Mouse (Mus musculus) stomach, postnatal 0 days (tissue): ENCODE measurements around the gene Panx3. TPM values are rescaled to one million over a fixed set of nuclear protein-coding genes. Genes with fewer than 3 reads are reported as not detected.

Experiments
- ATAC-seq: fragments of 200-750 bp; cut with Nextera tagmentation; 2 replicates; pipeline ENCODE4 v1.8.0; 2017; ENCODE audit not compliant: low FRiP score, low TSS enrichment
- DNase-seq: peaks from one replicate; pipeline ENCODE4 v3.0.0-alpha.2; 2016; ENCODE audit warnings: low spot score
- H3K27ac ChIP-seq: fragments of 300-500 bp; sonication (generic); replicated peaks from 2 replicates; pipeline ENCODE4 v1.5.1; 2014; ENCODE audit warnings: mild to moderate bottlenecking, control low read depth
- H3K27me3 ChIP-seq: fragments of 300-500 bp; sonication (generic); 2 replicates; pipeline ENCODE4 v1.6.1; 2014; ENCODE audit warnings: low read length; ENCODE audit not compliant: control insufficient read depth, insufficient read depth
- H3K36me3 ChIP-seq: fragments of 300-500 bp; sonication (generic); 2 replicates; pipeline ENCODE4 v1.6.1; 2014; ENCODE audit warnings: low read length, mixed read lengths; ENCODE audit not compliant: control insufficient read depth, insufficient read depth
- H3K4me1 ChIP-seq: fragments of 300-500 bp; sonication (generic); replicated peaks from 2 replicates; pipeline ENCODE4 v1.6.1; 2014; ENCODE audit warnings: antibody characterized with exemption; ENCODE audit not compliant: control insufficient read depth, insufficient read depth
- H3K4me2 ChIP-seq: fragments of 300-500 bp; sonication (generic); replicated peaks from 2 replicates; pipeline ENCODE4 v1.6.1; 2014; ENCODE audit warnings: low read depth, mild to moderate bottlenecking, control low read depth, moderate library complexity
- H3K4me3 ChIP-seq: fragments of 300-500 bp; sonication (generic); 2 replicates; pipeline ENCODE4 v1.5.1; 2014; ENCODE audit warnings: low read depth, low read length, control low read depth
- H3K9ac ChIP-seq: fragments of 300-500 bp; sonication (generic); 2 replicates; pipeline ENCODE4 v1.6.1; 2014; ENCODE audit warnings: mild to moderate bottlenecking, low read length, control low read depth, mixed read lengths
- H3K9me3 ChIP-seq: fragments of 300-500 bp; sonication (generic); 2 replicates; pipeline ENCODE4 v1.6.1; 2016; ENCODE audit warnings: low read length; ENCODE audit not compliant: control insufficient read depth
- CTCF ChIP-seq: IDR thresholded peaks from 2 replicates; pipeline ENCODE4 v1.5.1; 2016; ENCODE audit warnings: antibody characterized with exemption, low read depth, mild to moderate bottlenecking, moderate library complexity
- EP300 ChIP-seq: optimal IDR thresholded peaks from 2 replicates; pipeline ENCODE3; 2016; ENCODE audit warnings: antibody characterized with exemption
- WGBS: fragments of 180-500 bp; shearing (Covaris S2); extraction: QIAGEN DNeasy Blood & Tissue Kit; methylation state at CpG from one replicate; pipeline ENCODE4 v1.1.7; 2014; 5-methylcytosine and 5-hydroxymethylcytosine counted together
- polyA plus RNA-seq: library from polyadenylated mRNA; unstranded; fragments of >200 nt; fragmentation: Nextera tagmentation; extraction: Ambion mirVana; gene quantifications from 2 replicates; pipeline ENCODE4 v1.2.1, GENCODE M21; 2015

Panx3 gene
- polyA plus RNA-seq, 1 experiment from 2014 or later, result not detected

DNA sequence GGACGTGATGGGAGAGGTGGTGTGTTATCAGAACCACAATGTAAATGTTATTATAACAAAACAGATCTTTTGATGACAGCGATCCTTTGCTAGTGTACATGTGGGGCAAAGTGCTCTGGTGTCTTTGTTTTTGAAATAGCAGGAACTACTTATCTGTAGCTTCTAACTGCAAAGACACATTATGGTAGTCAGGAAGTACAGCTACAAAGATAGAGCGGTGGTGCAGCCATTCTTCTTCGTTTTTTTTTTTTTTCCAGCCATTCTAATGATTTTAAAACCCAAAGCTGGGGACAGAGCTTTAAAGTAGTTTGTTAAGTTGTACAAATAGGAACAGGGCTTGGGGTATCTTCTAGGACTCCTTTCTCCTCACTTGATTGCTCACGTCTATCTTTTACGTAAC lies 9.6 kb downstream of the Panx3 start:
- H3K9me3 ChIP-seq, result no peaks in the 10 kb centered on the region
- no peak overlapping the region for H3K4me2 ChIP-seq
- no peak for TF ChIP-seq EP300
- no peak for TF ChIP-seq CTCF
- H3K9ac ChIP-seq, result no peak overlapping the region
- no peak overlapping the region for H3K27ac ChIP-seq
- H3K4me3 ChIP-seq, result no peak overlapping the region
- H3K27me3 ChIP-seq, result no peaks in the 10 kb centered on the region
- whole genome bisulfite sequencing, result 72% methylated on average over 6 of the region's 6 CpGs
- DNase-seq, result no peak
- H3K4me1 ChIP-seq, result no peaks in the 10 kb centered on the region
- peaks cover under 1% of the 10 kb centered on the region; the same call in 1 of the 2 replicates for H3K36me3 ChIP-seq
- ATAC-seq, result no peak

DNA sequence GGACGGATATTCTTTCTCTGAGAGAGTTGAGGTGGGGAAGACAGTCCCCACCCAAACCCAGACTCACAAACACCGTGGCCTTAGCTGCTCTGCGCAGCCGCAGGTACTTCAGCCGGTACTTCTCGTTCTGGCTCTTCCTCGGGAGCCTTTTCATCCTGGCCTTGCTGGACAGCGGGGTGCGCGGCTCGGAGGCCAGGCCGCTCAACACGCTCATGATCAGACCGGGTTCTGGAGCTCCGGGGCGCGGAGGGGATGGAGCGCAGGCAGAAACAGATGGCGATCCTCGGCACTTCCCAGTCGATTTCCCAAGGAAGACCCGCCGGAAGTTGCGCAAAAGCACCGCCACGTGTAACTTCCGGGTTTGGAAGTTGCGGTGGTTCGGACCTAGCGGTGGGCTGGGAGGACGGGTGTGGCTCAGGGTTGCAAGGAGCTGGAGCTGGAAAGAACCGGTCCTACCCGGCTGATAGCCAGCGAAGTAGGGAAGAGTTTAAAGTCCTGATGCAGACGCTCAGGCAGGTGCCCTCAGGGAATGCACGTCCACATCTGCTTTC lies 12.0 kb downstream of the Panx3 start, which contains the start of gene Tbrg1:
Gene Tbrg1, minus strand, starts transcription at position 382 of the 551 bp plus-strand sequence.
- peak within 1 kb of the TSS; percentile 83 for H3K9ac ChIP-seq
- peak; percentile 99 for ATAC-seq
- WGBS, result under 1% methylated on average over 36 of the region's 36 CpGs
- peaks cover 14% of the 10 kb centered on the region for H3K36me3 ChIP-seq
- H3K9me3 ChIP-seq, result no peaks in the 10 kb centered on the region
- H3K4me3 ChIP-seq, result peak within 1 kb of the TSS; percentile 85
- peak; percentile 95 for DNase-seq
- H3K27me3 ChIP-seq, result no peaks in the 10 kb centered on the region
- peak within 1 kb of the TSS; percentile 94 for H3K27ac ChIP-seq
- TF ChIP-seq CTCF, result peak; percentile 22; the same call in 1 of the 2 replicates
- TF ChIP-seq EP300, result peak; percentile 48
- H3K4me2 ChIP-seq, result peak within 1 kb of the TSS; percentile 65
- H3K4me1 ChIP-seq, result no peaks in the 10 kb centered on the region

DNA sequence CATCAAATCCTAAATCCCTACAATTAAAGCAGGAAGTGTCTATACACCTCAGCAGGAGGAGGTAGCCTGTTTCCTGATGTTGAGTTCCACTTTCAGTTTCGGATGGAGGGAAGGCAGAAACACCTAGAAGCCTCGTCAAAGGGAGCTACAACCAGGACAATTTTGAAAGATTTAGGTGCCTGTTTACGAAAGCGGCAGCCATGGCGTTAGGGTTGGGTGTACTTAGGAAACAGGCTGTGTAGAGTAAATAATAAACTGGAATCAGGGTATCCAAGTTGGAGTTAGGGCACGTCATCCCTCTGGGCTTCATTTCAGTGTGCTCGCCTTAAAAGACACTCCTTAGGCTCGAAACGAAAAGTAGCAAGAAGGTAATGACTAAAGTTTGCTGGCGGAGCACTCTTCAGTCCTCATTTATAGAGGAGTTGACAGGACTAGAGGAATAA lies 12.6 kb downstream of the Panx3 start:
- Histone ChIP-seq H3K9me3 (no peaks in the 10 kb centered on the region), H3K4me1 (no peaks in the 10 kb centered on the region), H3K4me2 (peak overlapping the region; percentile 65), H3K4me3 (peak overlapping the region; percentile 85), H3K27ac (peak overlapping the region; percentile 94), H3K9ac (peak overlapping the region; percentile 83), H3K36me3 (peaks cover 15% of the 10 kb centered on the region), H3K27me3 (no peaks in the 10 kb centered on the region)
- 1% methylated on average over 10 of the region's 10 CpGs for WGBS
- peak; percentile 30 for DNase-seq
- peak; percentile 55 for ATAC-seq
- no peak for TF ChIP-seq CTCF
- TF ChIP-seq EP300, result no peak

DNA sequence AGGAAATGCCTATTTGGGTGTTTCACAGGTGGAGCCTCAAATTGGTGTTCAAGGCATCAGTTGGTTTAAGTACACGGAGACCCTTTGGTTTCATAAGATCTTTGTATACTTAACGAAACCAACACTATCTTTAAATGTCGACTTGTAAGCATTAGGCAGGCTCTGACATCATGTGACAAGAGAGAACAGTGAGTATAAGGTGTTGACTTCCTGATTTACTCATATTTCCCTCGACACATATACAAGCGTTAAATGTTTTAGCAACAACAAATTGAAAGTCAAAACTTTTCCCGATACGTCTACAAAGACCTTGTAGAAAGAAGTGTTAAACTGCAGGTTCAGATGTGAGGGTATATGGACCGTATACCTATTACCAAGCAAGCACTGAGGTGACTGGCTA lies 13.1 kb downstream of the Panx3 start:
- Histone ChIP-seq H3K4me1 (no peaks in the 10 kb centered on the region), H3K36me3 (peaks cover 20% of the 10 kb centered on the region), H3K4me3 (peak overlapping the region; percentile 85), H3K9me3 (no peaks in the 10 kb centered on the region), H3K27me3 (no peaks in the 10 kb centered on the region), H3K4me2 (peak overlapping the region; percentile 65), H3K9ac (peak overlapping the region; percentile 83), H3K27ac (peak overlapping the region; percentile 94; the same call in 1 of the 2 replicates)
- 40% methylated on average over 8 of the region's 8 CpGs for WGBS
- TF ChIP-seq EP300 (no peak), CTCF (no peak)
- DNase-seq (no peak), ATAC-seq (peak; percentile 2; the same call in 1 of the 2 replicates)

DNA sequence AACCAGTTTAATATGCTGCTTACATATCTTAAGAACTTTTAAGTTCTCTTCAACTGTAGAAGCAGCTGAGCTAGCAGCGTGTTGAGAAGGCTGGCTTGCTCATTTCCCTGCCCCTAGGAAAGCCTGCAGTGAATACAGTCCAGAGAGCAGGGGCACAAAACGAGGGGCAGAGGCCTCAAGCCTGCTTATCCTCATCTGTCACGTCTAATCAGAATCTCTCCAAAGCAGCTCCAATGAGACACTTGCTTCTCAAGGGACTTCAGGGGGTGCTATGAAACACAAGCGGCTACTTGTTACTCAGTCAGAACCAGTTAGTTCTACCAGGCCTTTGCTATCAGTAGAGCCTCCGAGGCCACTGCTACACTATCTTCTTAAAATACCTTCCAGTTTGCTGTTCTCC lies 15.2 kb downstream of the Panx3 start:
- ATAC-seq (no peak), DNase-seq (no peak)
- no peak overlapping the region for H3K27ac ChIP-seq
- H3K9ac ChIP-seq, result no peak overlapping the region
- 93% methylated on average over 5 of the region's 5 CpGs for WGBS
- TF ChIP-seq EP300 (no peak), CTCF (no peak)
- no peaks in the 10 kb centered on the region for H3K9me3 ChIP-seq
- H3K4me2 ChIP-seq, result no peak overlapping the region
- no peaks in the 10 kb centered on the region for H3K4me1 ChIP-seq
- H3K27me3 ChIP-seq, result no peaks in the 10 kb centered on the region
- no peak overlapping the region for H3K4me3 ChIP-seq
- H3K36me3 ChIP-seq, result peaks cover 38% of the 10 kb centered on the region

DNA sequence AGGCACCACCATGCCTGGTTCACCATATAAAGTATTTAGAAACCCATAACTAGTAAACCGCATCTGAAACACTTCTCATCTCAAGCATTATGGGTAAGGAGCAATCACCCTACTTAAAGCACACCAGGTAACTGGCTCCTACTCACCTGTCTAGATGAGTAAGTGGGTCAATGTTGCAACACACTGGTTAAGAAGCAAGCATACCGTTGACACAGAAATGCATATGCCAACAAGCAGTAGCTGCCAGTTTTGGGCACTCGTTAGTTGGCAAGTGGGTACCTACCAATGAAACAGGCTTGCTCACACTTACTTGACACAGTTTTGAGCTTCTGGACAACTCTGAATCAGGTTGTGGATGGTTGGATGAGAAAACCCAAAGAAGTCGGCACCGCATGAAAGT lies 18.4 kb downstream of the Panx3 start:
- Histone ChIP-seq H3K27me3 (no peaks in the 10 kb centered on the region), H3K9ac (no peak overlapping the region), H3K4me1 (no peaks in the 10 kb centered on the region), H3K27ac (no peak overlapping the region), H3K9me3 (no peaks in the 10 kb centered on the region), H3K4me3 (no peak overlapping the region), H3K36me3 (peaks cover 44% of the 10 kb centered on the region), H3K4me2 (no peak overlapping the region)
- TF ChIP-seq EP300, result no peak
- TF ChIP-seq CTCF, result no peak
- 96% methylated on average over 5 of the region's 5 CpGs for WGBS
- no peak for DNase-seq
- ATAC-seq, result no peak
